Mouse (Mus musculus) hindbrain, embryonic 13.5 days (tissue): ENCODE results near the gene Esrrg. TPM values are rescaled to one million over a fixed set of nuclear protein-coding genes. Genes with fewer than 3 reads are reported as not detected.

ENCODE experiments used
- ATAC-seq: fragments of 200-750 bp; cut with Nextera tagmentation; 2 replicates; pipeline ENCODE4 v1.8.0; 2017; ENCODE audit warnings: moderate TSS enrichment; ENCODE audit not compliant: low FRiP score
- H3K27ac ChIP-seq: fragments of 300-500 bp; sonication (generic); 2 replicates; pipeline ENCODE4 v1.5.1; 2015; ENCODE audit warnings: inconsistent platforms, mild to moderate bottlenecking, moderate library complexity
- H3K27me3 ChIP-seq: fragments of 300-500 bp; sonication (generic); 2 replicates; pipeline ENCODE4 v1.6.1; 2015; ENCODE audit warnings: mild to moderate bottlenecking, inconsistent platforms
- H3K36me3 ChIP-seq: fragments of 300-500 bp; sonication (generic); 2 replicates; pipeline ENCODE4 v1.6.1; 2015; ENCODE audit warnings: mild to moderate bottlenecking, inconsistent platforms
- H3K4me1 ChIP-seq: fragments of 300-500 bp; sonication (generic); replicated peaks from 2 replicates; pipeline ENCODE4 v1.6.1; 2015; ENCODE audit warnings: inconsistent platforms
- H3K4me2 ChIP-seq: fragments of 300-500 bp; sonication (generic); 2 replicates; pipeline ENCODE4 v1.6.1; 2015; ENCODE audit warnings: inconsistent platforms, mild to moderate bottlenecking, moderate library complexity
- H3K4me3 ChIP-seq: fragments of 300-500 bp; sonication (generic); 2 replicates; pipeline ENCODE4 v1.5.1; 2015; ENCODE audit warnings: mild to moderate bottlenecking, inconsistent platforms
- H3K9ac ChIP-seq: fragments of 300-500 bp; sonication (generic); 2 replicates; pipeline ENCODE4 v1.6.1; 2015; ENCODE audit warnings: mild to moderate bottlenecking, inconsistent platforms
- H3K9me3 ChIP-seq: fragments of 300-500 bp; sonication (generic); 2 replicates; pipeline ENCODE4 v1.6.1; 2016; ENCODE audit warnings: inconsistent platforms
- WGBS: fragments of 180-500 bp; shearing (Covaris S2); methylation state at CpG from one replicate; pipeline ENCODE4 v1.1.7; 2015; 5-methylcytosine and 5-hydroxymethylcytosine counted together
- polyA plus RNA-seq: library from polyadenylated mRNA; unstranded; fragments of >200 nt; fragmentation: Nextera tagmentation; extraction: Ambion mirVana; gene quantifications from 2 replicates; pipeline ENCODE4 v1.2.1, GENCODE M21; 2015

Esrrg gene
- polyA plus RNA-seq, 1 experiment from 2014 or later = 28.9 TPM

GRCm38 (mm10) chr1:187826869-187827268 is 218.3 kb downstream of the Esrrg start:
- Histone ChIP-seq H3K9ac (no peak overlapping the region), H3K27ac (no peak overlapping the region), H3K36me3 (no peaks in the 10 kb centered on the region), H3K27me3 (no peaks in the 10 kb centered on the region), H3K4me3 (no peak overlapping the region), H3K9me3 (no peaks in the 10 kb centered on the region), H3K4me2 (no peak overlapping the region), H3K4me1 (no peaks in the 10 kb centered on the region; the same call in 1 of the 2 replicates)
- no peak for ATAC-seq
- WGBS = 87% methylated on average over 5 of the region's 5 CpGs

DNA sequence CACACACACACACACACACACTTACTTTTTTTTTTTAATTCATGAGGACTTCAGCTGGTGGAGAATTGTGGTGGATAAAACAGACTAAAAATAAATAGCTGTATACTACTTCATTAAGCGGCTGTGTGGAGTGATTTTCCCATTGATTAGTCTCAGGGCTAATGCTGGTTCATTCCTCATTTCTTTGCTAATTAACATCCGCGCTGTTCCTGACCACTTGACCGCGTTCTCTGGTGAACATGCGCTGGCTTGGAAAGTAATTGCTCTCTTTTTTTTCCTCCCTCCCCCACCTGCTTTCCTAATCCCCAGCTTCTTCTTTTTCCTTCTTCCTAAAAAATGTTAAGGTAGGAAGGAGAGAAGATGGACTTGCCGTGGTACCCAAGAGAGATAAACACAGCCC is 222.3 kb downstream of the Esrrg start:
- Histone ChIP-seq H3K4me2 (no peak overlapping the region), H3K27ac (no peak overlapping the region), H3K36me3 (no peaks in the 10 kb centered on the region), H3K4me3 (no peak overlapping the region), H3K4me1 (no peaks in the 10 kb centered on the region), H3K27me3 (no peaks in the 10 kb centered on the region), H3K9ac (no peak overlapping the region), H3K9me3 (no peaks in the 10 kb centered on the region)
- WGBS = 68% methylated on average over 7 of the region's 7 CpGs
- no peak for ATAC-seq

DNA sequence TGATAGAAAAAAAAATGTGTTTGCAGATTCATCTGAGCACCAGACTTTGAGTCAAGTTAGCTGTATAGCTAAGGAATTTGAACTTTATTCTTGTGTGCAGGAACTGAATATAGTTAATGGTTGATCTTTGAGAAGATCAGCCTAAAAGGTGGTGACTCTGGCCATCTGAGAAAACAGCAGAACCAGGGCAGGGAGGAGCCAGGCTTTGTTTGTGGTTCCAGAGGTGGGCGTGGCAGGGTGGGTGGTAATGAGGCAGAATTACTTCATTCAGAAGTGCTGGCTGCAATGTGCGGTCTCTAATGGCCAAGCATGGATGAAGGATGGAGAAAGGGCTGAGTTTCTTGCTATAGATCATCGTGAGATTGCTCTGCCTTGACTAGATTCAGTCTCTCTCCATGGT is 224.3 kb downstream of the Esrrg start:
- H3K27me3 ChIP-seq = no peaks in the 10 kb centered on the region
- WGBS = 44% methylated on average over 3 of the region's 3 CpGs
- no peaks in the 10 kb centered on the region for H3K4me1 ChIP-seq
- H3K9me3 ChIP-seq = no peaks in the 10 kb centered on the region
- H3K27ac ChIP-seq = no peak overlapping the region
- no peaks in the 10 kb centered on the region for H3K36me3 ChIP-seq
- H3K4me2 ChIP-seq = no peak overlapping the region
- no peak for ATAC-seq
- no peak overlapping the region for H3K4me3 ChIP-seq
- H3K9ac ChIP-seq = no peak overlapping the region

DNA sequence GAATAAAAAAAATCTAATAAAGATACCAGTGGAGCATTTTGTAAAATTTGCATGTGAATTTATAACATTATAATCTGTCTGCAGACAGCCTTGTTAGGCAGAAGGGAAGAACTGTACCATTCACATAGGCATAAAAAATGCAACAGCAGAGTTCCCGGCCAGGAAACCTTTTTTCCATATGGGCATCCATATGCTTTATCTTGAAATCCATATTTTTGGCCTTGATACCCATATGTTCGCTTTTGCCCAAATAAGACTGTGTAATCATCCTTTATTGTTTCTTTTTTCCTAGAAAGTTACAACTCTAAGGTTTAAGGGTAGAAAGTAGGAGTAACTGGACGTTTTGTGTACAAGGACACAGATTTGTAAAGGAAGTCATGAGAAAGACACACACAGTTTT is 226.0 kb downstream of the Esrrg start:
- Histone ChIP-seq H3K36me3 (no peaks in the 10 kb centered on the region), H3K4me1 (no peaks in the 10 kb centered on the region), H3K4me2 (no peak overlapping the region), H3K9me3 (no peaks in the 10 kb centered on the region), H3K4me3 (no peak overlapping the region), H3K27me3 (no peaks in the 10 kb centered on the region), H3K27ac (no peak overlapping the region), H3K9ac (no peak overlapping the region)
- 89% methylated on average over 3 of the region's 3 CpGs for WGBS
- no peak for ATAC-seq

- Histone ChIP-seq H3K4me2 (no peak overlapping the region), H3K9me3 (no peaks in the 10 kb centered on the region), H3K9ac (no peak overlapping the region), H3K36me3 (no peaks in the 10 kb centered on the region), H3K4me3 (no peak overlapping the region), H3K4me1 (no peaks in the 10 kb centered on the region), H3K27ac (no peak overlapping the region), H3K27me3 (no peaks in the 10 kb centered on the region)
- WGBS = 57% methylated on average over 6 of the region's 6 CpGs
- ATAC-seq = no peak
These were observed 227.8 kb downstream of the Esrrg start for GRCm38 (mm10) chr1:187836384-187836783.

- Histone ChIP-seq H3K36me3 (no peaks in the 10 kb centered on the region), H3K9me3 (no peaks in the 10 kb centered on the region)
- 41% methylated on average over 7 of the region's 7 CpGs for WGBS
These were observed 228.3 kb downstream of the Esrrg start for GRCm38 (mm10) chr1:187836876-187837275.

DNA sequence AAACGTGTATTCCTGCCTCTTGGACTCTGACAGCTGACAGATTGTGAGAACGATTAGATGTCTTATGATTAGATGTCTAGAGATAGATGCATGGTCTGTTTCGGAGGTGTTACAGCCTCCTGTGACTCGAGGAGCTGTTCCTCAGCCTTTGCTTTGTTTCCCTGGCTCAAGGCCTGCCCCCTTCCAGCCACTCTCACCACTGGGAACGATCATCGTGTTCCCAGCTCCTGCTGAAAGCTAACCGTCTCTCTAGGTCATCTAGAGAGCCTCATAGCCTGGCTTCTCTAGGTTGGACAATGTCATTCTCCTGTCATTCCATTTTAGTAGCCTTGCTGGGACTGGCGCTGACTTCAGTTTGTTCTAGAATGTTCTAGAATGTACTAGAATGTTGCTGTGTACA is 233.0 kb downstream of the Esrrg start:
- no peak overlapping the region for H3K9ac ChIP-seq
- ATAC-seq = no peak
- H3K4me1 ChIP-seq = no peaks in the 10 kb centered on the region; the same call in 1 of the 2 replicates
- no peaks in the 10 kb centered on the region for H3K9me3 ChIP-seq
- no peak overlapping the region for H3K4me3 ChIP-seq
- 84% methylated on average over 8 of the region's 8 CpGs for whole genome bisulfite sequencing
- no peaks in the 10 kb centered on the region for H3K27me3 ChIP-seq
- no peak overlapping the region for H3K4me2 ChIP-seq
- no peak overlapping the region for H3K27ac ChIP-seq
- no peaks in the 10 kb centered on the region for H3K36me3 ChIP-seq

More at GRCm38 (mm10) chr1:187836876-187837275, 228.3 kb downstream of the Esrrg start:
- Histone ChIP-seq H3K4me1 (no peaks in the 10 kb centered on the region), H3K27me3 (no peaks in the 10 kb centered on the region), H3K4me2 (no peak overlapping the region), H3K27ac (no peak overlapping the region), H3K9ac (no peak overlapping the region), H3K4me3 (no peak overlapping the region)
- ATAC-seq = no peak

GRCm38 (mm10) chr1:187842702-187843101 is 234.1 kb downstream of the Esrrg start:
- no peak overlapping the region for H3K4me3 ChIP-seq
- no peaks in the 10 kb centered on the region for H3K9me3 ChIP-seq
- H3K9ac ChIP-seq = no peak overlapping the region
- no peak overlapping the region for H3K4me2 ChIP-seq
- no peak overlapping the region for H3K27ac ChIP-seq
- H3K36me3 ChIP-seq = no peaks in the 10 kb centered on the region
- H3K4me1 ChIP-seq = no peaks in the 10 kb centered on the region; the same call in 1 of the 2 replicates
- 87% methylated on average over 5 of the region's 5 CpGs for WGBS
- ATAC-seq = no peak
- H3K27me3 ChIP-seq = no peaks in the 10 kb centered on the region

DNA sequence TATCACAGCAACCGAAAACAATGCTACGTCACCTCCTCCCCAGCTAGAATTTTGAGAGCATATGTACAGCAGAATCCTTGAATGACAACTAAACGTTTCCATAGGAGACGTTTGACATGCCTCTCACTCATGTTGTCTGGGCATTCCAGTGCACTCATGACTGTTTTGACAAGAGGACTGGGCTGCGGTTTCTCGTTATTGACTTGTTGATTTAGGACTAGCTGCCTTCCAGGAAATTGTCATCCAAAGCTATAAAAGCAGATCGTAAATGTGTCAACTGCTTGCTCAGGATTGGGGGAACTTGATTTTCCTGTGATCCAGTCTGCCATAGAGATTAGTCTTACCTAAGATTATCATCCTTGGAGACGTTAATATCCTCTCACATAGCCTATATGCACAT is 245.6 kb downstream of the Esrrg start:
- H3K9ac ChIP-seq = no peak overlapping the region
- no peaks in the 10 kb centered on the region for H3K36me3 ChIP-seq
- ATAC-seq = no peak
- H3K27me3 ChIP-seq = no peaks in the 10 kb centered on the region
- WGBS = 82% methylated on average over 8 of the region's 8 CpGs
- H3K4me3 ChIP-seq = no peak overlapping the region
- no peaks in the 10 kb centered on the region for H3K4me1 ChIP-seq
- no peak overlapping the region for H3K4me2 ChIP-seq
- no peak overlapping the region for H3K27ac ChIP-seq
- H3K9me3 ChIP-seq = no peaks in the 10 kb centered on the region

DNA sequence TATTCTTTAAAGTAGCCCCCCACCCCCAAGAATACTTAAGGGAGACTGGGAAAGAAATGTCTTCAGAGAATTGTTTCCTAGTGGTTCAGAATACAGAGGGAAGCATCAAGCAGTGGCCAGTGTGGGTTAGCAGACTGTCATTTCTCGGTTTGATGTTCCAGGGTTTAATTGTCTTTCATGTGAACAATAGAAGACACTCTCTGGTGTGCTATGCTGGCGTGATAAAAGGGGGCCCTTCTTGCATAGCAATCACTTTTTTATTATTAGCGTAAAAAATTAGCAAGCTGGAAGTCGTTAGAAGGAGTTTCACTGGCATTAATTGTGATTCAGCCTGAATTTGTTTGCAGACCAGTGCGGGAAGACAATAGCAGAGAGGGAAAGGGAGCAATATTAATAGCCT is 253.7 kb downstream of the Esrrg start:
- H3K4me3 ChIP-seq = no peak overlapping the region
- H3K27ac ChIP-seq = no peak overlapping the region; the same call in 1 of the 2 replicates
- H3K4me2 ChIP-seq = no peak overlapping the region
- H3K9ac ChIP-seq = no peak overlapping the region
- WGBS = 20% methylated on average over 5 of the region's 5 CpGs
- no peaks in the 10 kb centered on the region for H3K27me3 ChIP-seq
- no peak; the same call in 1 of the 2 replicates for ATAC-seq
- no peaks in the 10 kb centered on the region for H3K9me3 ChIP-seq
- H3K4me1 ChIP-seq = peaks cover 18% of the 10 kb centered on the region
- no peaks in the 10 kb centered on the region for H3K36me3 ChIP-seq

- H3K27me3 ChIP-seq = no peaks in the 10 kb centered on the region
- H3K9me3 ChIP-seq = no peaks in the 10 kb centered on the region
- H3K4me3 ChIP-seq = no peak overlapping the region
- H3K36me3 ChIP-seq = no peaks in the 10 kb centered on the region
- H3K9ac ChIP-seq = no peak overlapping the region
- 75% methylated on average over 7 of the region's 7 CpGs for WGBS
- ATAC-seq = no peak
- H3K4me1 ChIP-seq = peaks cover 2% of the 10 kb centered on the region
- H3K4me2 ChIP-seq = no peak overlapping the region
- H3K27ac ChIP-seq = no peak overlapping the region
These were observed 259.8 kb downstream of the Esrrg start for GRCm38 (mm10) chr1:187868427-187868826.

DNA sequence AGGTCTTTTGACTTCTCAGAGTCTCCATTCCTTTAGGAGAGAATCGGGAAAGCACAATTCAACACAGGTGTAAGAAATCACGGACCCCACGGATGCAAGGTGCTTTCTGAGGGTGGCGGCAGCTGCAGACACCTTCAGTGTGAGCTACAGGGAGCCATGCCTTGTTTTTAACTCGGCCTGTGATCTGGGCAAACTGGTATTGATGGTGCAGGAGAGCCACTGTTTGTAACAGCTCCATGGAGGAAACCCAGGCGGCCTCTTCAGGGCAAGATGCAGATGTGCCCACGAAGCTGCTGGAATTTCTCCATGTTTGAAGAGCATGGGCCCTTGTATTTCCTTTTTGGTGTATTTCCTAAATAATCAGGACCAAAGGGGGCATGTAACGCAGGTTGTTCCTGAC is 263.6 kb downstream of the Esrrg start:
- no peaks in the 10 kb centered on the region for H3K9me3 ChIP-seq
- no peaks in the 10 kb centered on the region for H3K4me1 ChIP-seq
- no peak overlapping the region for H3K9ac ChIP-seq
- no peak overlapping the region for H3K4me2 ChIP-seq
- H3K27ac ChIP-seq = no peak overlapping the region
- no peaks in the 10 kb centered on the region for H3K27me3 ChIP-seq
- no peak overlapping the region for H3K4me3 ChIP-seq
- ATAC-seq = no peak
- 63% methylated on average over 8 of the region's 8 CpGs for WGBS
- no peaks in the 10 kb centered on the region for H3K36me3 ChIP-seq

DNA sequence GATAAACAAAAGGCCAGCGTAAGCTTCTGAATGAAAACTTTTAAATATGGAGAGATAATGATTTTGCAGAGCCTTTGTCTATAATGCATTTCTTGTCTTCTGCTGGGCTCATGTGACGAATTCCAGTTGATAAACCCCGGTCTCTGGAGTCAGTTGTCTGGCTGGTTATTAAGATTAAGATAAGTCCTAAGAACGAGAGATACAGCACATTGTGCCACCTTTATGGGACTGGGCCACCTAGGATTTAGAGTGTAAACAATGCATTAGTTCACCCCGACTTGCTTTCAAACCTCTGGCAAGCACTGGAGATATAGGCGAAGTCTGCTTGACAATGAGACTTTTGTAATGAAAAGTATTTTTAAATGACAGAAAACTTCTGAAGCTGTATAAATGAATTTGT is 264.2 kb downstream of the Esrrg start:
- Histone ChIP-seq H3K9ac (no peak overlapping the region), H3K27ac (no peak overlapping the region), H3K36me3 (no peaks in the 10 kb centered on the region), H3K4me1 (no peaks in the 10 kb centered on the region), H3K27me3 (no peaks in the 10 kb centered on the region), H3K9me3 (no peaks in the 10 kb centered on the region), H3K4me3 (no peak overlapping the region), H3K4me2 (no peak overlapping the region)
- WGBS = 77% methylated on average over 6 of the region's 6 CpGs
- no peak for ATAC-seq
